In the genomic region with DNA sequence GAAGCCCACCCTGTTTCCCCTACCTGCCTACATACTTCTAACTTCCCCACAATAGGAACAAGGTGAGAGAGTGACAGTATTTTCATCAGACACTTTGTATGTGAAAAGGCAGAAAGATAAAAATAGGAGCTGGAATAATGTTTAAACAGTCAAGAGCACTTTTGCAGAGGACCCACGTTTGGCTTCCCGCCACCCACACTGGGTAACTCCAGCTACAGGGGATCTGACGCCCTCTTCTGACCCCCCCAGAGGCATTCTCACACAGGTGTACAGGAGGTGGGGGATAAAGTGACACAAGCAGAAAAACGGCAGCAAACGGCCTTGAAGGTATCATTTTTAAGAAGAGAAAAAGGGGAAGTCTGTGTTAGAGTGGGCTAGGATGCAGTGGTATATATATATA, we compare ENCODE assay signal across 29 mouse cellular contexts.
DNase-seq lines count a peak whose midpoint lies in the region; ATAC-seq and TF ChIP-seq lines count a peak whose summit lies in the region.
"Had no signal": no experiment of that assay in that cellular context is flagged by ENCODE, and none has a peak within 500 bp of the region (broad histone marks: within the 10 kb centered on the region; RNA-seq: fewer than 3 reads in every experiment).

No protein-coding gene starts in this region.

- no peak for TF ChIP-seq CTCF in lung, adult 2 months (IDR thresholded peaks at IDR 0.05; ENCODE audit: insufficient read depth, low read length)

- H3K4me3 ChIP-seq in heart, embryonic 13.5 days, result no peak overlapping the region
- H3K4me3 ChIP-seq in heart, embryonic 11.5 days (ENCODE audit: low read depth, low read length), result no peak overlapping the region
- H3K4me3 ChIP-seq in lung, embryonic 15.5 days, result no peak overlapping the region
- no peak overlapping the region for H3K4me3 ChIP-seq in lung, adult 2 months (replicated peaks; ENCODE audit: extremely low read depth, low read depth, low read length)
- H3K4me3 ChIP-seq: embryonic facial prominence, embryonic 12.5 days; embryonic facial prominence, embryonic 15.5 days; forebrain, embryonic 15.5 days; heart, adult 2 months; heart, embryonic 10.5 days; heart, embryonic 15.5 days; hindbrain, embryonic 10.5 days; hindbrain, embryonic 13.5 days had no signal

- H3K27me3 ChIP-seq in heart, embryonic 13.5 days (replicated peaks), result no peaks in the 10 kb centered on the region
- no peaks in the 10 kb centered on the region for H3K27me3 ChIP-seq in heart, embryonic 11.5 days (ENCODE audit: control insufficient read depth, insufficient read depth, low read length)
- no peaks in the 10 kb centered on the region for H3K27me3 ChIP-seq in lung, embryonic 15.5 days
- H3K27me3 ChIP-seq: CH12.LX; embryonic facial prominence, embryonic 12.5 days; embryonic facial prominence, embryonic 15.5 days; forebrain, embryonic 15.5 days; heart, embryonic 15.5 days; hindbrain, embryonic 13.5 days had no signal

- H3K36me3 ChIP-seq in heart, embryonic 13.5 days, result no peaks in the 10 kb centered on the region
- no peaks in the 10 kb centered on the region for H3K36me3 ChIP-seq in heart, embryonic 11.5 days (ENCODE audit: control insufficient read depth, insufficient read depth, low read length)
- H3K36me3 ChIP-seq in lung, embryonic 15.5 days, result no peaks in the 10 kb centered on the region
- H3K36me3 ChIP-seq: embryonic facial prominence, embryonic 12.5 days; embryonic facial prominence, embryonic 15.5 days; forebrain, embryonic 15.5 days; G1E; heart, embryonic 10.5 days; heart, embryonic 15.5 days; hindbrain, embryonic 10.5 days; hindbrain, embryonic 13.5 days had no signal

- H3K27ac ChIP-seq in heart, embryonic 13.5 days (replicated peaks), result 0 out of 2 replicates have a peak overlapping the region, but pooled peaks have one; percentile 8
- no peak overlapping the region for H3K27ac ChIP-seq in heart, embryonic 11.5 days (ENCODE audit: low read depth, low read length)
- no peak overlapping the region for H3K27ac ChIP-seq in lung, embryonic 15.5 days
- H3K27ac ChIP-seq: embryonic facial prominence, embryonic 12.5 days; embryonic facial prominence, embryonic 15.5 days; heart, adult 2 months; heart, embryonic 10.5 days; heart, embryonic 15.5 days; hindbrain, embryonic 10.5 days; hindbrain, embryonic 13.5 days had no signal

- no peak overlapping the region for H3K9ac ChIP-seq in heart, embryonic 13.5 days
- no peak overlapping the region for H3K9ac ChIP-seq in heart, embryonic 11.5 days (ENCODE audit: low read depth, low read length)
- H3K9ac ChIP-seq in lung, embryonic 15.5 days, result no peak overlapping the region
- H3K9ac ChIP-seq: embryonic facial prominence, embryonic 12.5 days; embryonic facial prominence, embryonic 15.5 days; forebrain, embryonic 15.5 days; heart, embryonic 15.5 days; hindbrain, embryonic 13.5 days had no signal

- peaks cover 27% of the 10 kb centered on the region for H3K4me1 ChIP-seq in heart, embryonic 13.5 days
- H3K4me1 ChIP-seq in heart, embryonic 11.5 days (ENCODE audit: control insufficient read depth, insufficient read depth, low read length), result peaks cover 2% of the 10 kb centered on the region; the same call in 1 of the 2 replicates
- peaks cover 19% of the 10 kb centered on the region for H3K4me1 ChIP-seq in lung, embryonic 15.5 days
- no peaks in the 10 kb centered on the region for H3K4me1 ChIP-seq in lung, adult 2 months (ENCODE audit: control insufficient read depth, insufficient read depth, low read length)

- DNase-seq in lung, adult 2 months, result no peak
- peak; percentile 61 for DNase-seq in testis, postnatal 10 days (ENCODE audit: low spot score)
- DNase-seq in testis, postnatal 14 days (ENCODE audit: low spot score), result no peak
- DNase-seq in left cerebral cortex, adult 9 months (ENCODE audit: low spot score in 2 of 2), result no peak
- DNase-seq: adrenal gland, postnatal 10 days; B cell, adult 2 months; cerebellum, adult 11 months; cerebellum, adult 2 months; cerebellum, adult 9-11 months; cerebellum, postnatal 25 days; gastrocnemius, postnatal 10 days; gastrocnemius, postnatal 36 days; heart, adult 2 months; heart, postnatal 10 days; heart, postnatal 36 days had no signal

- no peak for ATAC-seq in heart, embryonic 13.5 days (ENCODE audit: extremely low read depth, insufficient number of reproducible peaks, low FRiP score, low TSS enrichment)
- ATAC-seq in heart, embryonic 11.5 days (replicated peaks; ENCODE audit: insufficient number of reproducible peaks, low FRiP score, low TSS enrichment), result no peak
- peak; percentile 35; the same call in 1 of the 2 replicates for ATAC-seq in lung, embryonic 15.5 days (ENCODE audit: borderline replicate concordance, extremely low read depth, low FRiP score, low TSS enrichment)
- ATAC-seq: forebrain, embryonic 15.5 days; hindbrain, embryonic 16.5 days; Patski had no signal

- H3K9me3 ChIP-seq in heart, embryonic 13.5 days, result no peaks in the 10 kb centered on the region
- H3K9me3 ChIP-seq in heart, embryonic 11.5 days (replicated peaks; ENCODE audit: control insufficient read depth, low read length), result no peaks in the 10 kb centered on the region
- H3K9me3 ChIP-seq in lung, embryonic 15.5 days, result no peaks in the 10 kb centered on the region
- H3K9me3 ChIP-seq: embryonic facial prominence, embryonic 12.5 days; embryonic facial prominence, embryonic 15.5 days; forebrain, embryonic 15.5 days; G1E; heart, embryonic 10.5 days; heart, embryonic 15.5 days; hindbrain, embryonic 10.5 days; hindbrain, embryonic 13.5 days had no signal

- TF ChIP-seq POLR2A in lung, adult 2 months (IDR thresholded peaks at IDR 0.05; ENCODE audit: borderline replicate concordance, extremely low read depth, low read depth, low read length), result no peak

- no peak overlapping the region for H3K4me2 ChIP-seq in heart, embryonic 13.5 days
- H3K4me2 ChIP-seq in heart, embryonic 11.5 days, result no peak overlapping the region
- no peak overlapping the region for H3K4me2 ChIP-seq in lung, embryonic 15.5 days
- H3K4me2 ChIP-seq: embryonic facial prominence, embryonic 12.5 days; embryonic facial prominence, embryonic 15.5 days; forebrain, embryonic 15.5 days; heart, embryonic 15.5 days; hindbrain, embryonic 13.5 days had no signal

- WGBS in heart, embryonic 13.5 days, result 52% methylated on average over 5 of the region's 5 CpGs
- WGBS in heart, embryonic 11.5 days (ENCODE audit: insufficient replicate concordance), result 58% methylated on average over 5 of the region's 5 CpGs
- 35% methylated on average over 5 of the region's 5 CpGs for WGBS in lung, embryonic 15.5 days
- WGBS in lung, adult 2 months, result 45% methylated on average over 5 of the region's 5 CpGs
